Mouse (Mus musculus): Measurements from ENCODE around the gene Gli2.

GRCm38 (mm10) chr1:119034163-119034705 is 19.2 kb downstream of the Gli2 start:
- TF ChIP-seq CTCF (IDR thresholded peaks at IDR 0.05 in 2 of 3, conservative IDR thresholded peaks at IDR 0.05 in 1 of 3; ENCODE audit: control insufficient read depth in 1 of 3, insufficient read depth in 1 of 3, low read depth in 2 of 3, low read length in 3 of 3, poor library complexity in 1 of 3, severe bottlenecking in 1 of 3): no peak
- TF ChIP-seq HCFC1 (IDR thresholded peaks at IDR 0.05; ENCODE audit: low read depth, low read length): no peak
- no peak for TF ChIP-seq USF2 (IDR thresholded peaks at IDR 0.05; ENCODE audit: borderline replicate concordance in 1 of 2, insufficient read depth in 1 of 2, low read depth in 1 of 2, low read length in 2 of 2)
- TF ChIP-seq UBTF (IDR thresholded peaks at IDR 0.05; ENCODE audit: borderline replicate concordance, insufficient read depth, low read depth, low read length): no peak
- no peak for TF ChIP-seq MAZ (IDR thresholded peaks at IDR 0.05; ENCODE audit: low read depth, low read length)
- TF ChIP-seq ZNF384 (IDR thresholded peaks at IDR 0.05; ENCODE audit: low read depth, low read length): no peak

Measured in MEL (cell line).